Mouse (Mus musculus): ENCODE results near the gene Fbxo34.

- TF ChIP-seq CTCF (conservative IDR thresholded peaks at IDR 0.05; ENCODE audit: low read length) (no peak), POU5F1 (IDR thresholded peaks at IDR 0.05; ENCODE audit: borderline replicate concordance, low read length) (no peak), NANOG (IDR thresholded peaks at IDR 0.05; ENCODE audit: borderline replicate concordance, low read length) (no peak)
Measured at GRCm38 (mm10) chr14:47488732-47489131, 38.5 kb downstream of the Fbxo34 start.
